Mouse (Mus musculus) heart, postnatal 4 days (tissue): Measurements from ENCODE around the gene Uchl5. TPM values are rescaled to one million over a fixed set of nuclear protein-coding genes. Genes with fewer than 3 reads are reported as not detected.

Experiments used
- DNase-seq: peaks from one replicate; pipeline ENCODE4 v3.0.0; 2021
- total RNA-seq, 2 experiments: library from RNA; stranded (reverse); gene quantifications; 2 replicates each; pipeline ENCODE4 v1.2.3; 2021

Uchl5 gene
- total RNA-seq, 2 experiments from 2014 or later, result 23.9 to 24.1 TPM

GRCm38 (mm10) chr1:143803537-143803936 is 26.5 kb downstream of the Uchl5 start:
- no peak for DNase-seq

GRCm38 (mm10) chr1:143809062-143809461 is 32.0 kb downstream of the Uchl5 start:
- no peak for DNase-seq

DNA sequence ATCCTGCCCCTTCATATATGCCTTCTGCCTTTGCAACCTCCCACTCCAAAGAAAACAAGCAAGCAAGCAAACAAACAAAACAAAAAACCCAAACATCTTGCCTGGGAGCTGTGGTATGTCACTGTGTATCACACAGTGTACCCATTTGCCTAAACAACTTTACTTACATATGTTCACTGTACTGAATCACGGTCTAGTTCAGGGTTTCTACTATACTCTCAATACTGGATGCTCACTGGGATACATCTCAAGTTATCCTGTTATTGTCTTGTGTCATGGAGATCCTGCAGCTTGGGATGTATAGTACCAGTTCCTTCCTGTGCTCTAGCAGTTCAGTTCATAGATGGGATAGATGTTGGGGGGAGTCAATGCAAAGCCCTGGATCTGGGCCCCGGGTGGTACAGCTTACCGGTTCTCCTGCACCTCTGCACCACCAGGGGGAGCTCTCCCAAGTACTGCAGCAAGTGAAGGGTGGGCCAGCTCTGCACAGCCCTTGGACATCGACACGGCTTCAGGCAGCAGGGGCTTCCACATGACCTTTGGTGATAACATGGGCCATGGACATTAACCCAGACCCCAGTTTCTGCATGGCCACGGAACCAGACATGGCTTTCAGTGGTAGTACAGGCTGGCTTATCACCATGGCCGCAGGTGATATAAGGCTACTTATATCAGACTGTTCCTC is 36.7 kb downstream of the Uchl5 start:
- peak; percentile 90 for DNase-seq

GRCm38 (mm10) chr1:143820096-143820877 is 43.2 kb downstream of the Uchl5 start:
- DNase-seq, result no peak

GRCm38 (mm10) chr1:143822677-143823076 is 45.6 kb downstream of the Uchl5 start:
- DNase-seq, result no peak

- DNase-seq, result no peak
Measured at GRCm38 (mm10) chr1:143830713-143831112, 53.6 kb downstream of the Uchl5 start.

DNA sequence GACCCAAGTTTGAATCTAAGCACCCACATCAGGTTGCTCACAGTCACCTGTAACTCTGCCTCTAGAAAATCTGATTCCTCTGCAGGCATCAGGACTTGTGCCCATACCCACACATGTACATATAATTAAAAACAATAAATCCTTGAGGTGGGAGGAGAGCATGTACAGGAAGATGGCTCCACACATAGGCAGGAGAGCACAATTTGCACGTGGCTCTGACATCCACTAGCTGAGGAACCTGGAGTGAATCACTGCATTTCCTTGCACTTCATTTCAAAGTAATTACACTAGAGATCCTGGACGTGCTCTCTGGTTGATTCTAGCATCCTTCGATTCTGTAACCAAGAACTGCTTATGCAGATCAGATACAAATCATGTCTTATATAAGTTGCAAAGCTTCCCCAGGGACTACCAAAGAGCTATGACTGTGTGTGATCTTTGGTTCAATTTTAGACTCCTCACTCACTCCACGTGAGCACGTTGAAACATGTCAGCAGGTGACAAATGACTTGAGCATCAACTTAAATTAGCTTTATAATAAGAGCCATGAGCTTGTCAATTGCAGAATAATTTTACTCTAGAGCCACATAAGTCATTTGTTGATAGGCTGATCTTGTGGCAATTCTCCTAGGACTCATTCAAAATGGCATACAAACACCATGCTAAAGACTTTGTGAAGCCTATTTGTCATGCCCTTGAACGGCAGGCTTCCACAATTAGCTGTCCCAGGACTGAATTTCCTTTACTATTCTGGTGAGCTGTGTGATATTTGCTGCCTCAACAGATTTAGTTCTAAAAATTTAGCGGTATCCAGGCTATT is 59.5 kb downstream of the Uchl5 start:
- DNase-seq, result no peak

- no peak for DNase-seq
Measured at GRCm38 (mm10) chr1:143837681-143838080, 60.6 kb downstream of the Uchl5 start.

- no peak for DNase-seq
Measured at GRCm38 (mm10) chr1:143838896-143839410, 61.9 kb downstream of the Uchl5 start.

DNA sequence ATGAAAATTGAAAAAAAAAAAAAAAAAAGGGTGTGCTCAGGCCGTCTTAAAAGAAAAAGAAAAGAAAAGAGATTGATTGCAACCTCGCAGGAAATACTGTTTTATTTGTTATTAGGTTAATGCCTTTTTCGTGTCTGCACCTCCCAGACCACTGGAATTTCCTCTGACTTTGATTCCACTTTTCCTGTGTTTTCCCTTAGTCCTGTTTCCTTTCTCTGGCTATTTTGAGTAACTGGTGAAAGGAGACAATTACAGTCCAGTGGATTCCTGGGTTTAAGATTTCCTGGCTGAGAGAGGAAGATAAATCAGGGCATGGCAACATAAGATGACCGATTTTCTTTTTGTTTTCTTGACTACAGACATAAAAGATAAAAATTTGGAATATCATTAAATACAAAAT is 75.3 kb downstream of the Uchl5 start:
- no peak for DNase-seq

GRCm38 (mm10) chr1:143852779-143853358 is 75.8 kb downstream of the Uchl5 start:
- no peak for DNase-seq

DNA sequence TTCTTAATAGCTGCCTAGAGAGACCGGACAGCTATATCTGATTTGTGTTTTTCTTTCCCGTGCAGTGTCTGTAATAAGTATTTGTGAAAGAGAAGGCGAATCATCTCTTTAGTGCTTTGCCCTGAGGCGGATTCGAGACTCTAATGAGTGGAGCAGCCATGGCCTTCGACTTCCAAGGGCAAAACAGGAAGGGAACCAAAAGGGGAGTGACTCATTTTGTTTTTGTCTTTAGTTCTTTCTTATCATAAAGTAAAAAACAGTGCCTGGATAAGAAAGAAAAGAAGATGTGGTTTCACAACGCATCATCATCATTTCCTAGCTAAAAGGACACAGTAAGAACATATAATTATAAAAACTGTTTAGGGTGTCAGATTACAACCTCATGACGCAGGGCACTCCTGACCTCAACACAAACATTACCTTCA is 76.6 kb downstream of the Uchl5 start:
- DNase-seq, result no peak

- DNase-seq, result no peak
Measured at GRCm38 (mm10) chr1:143855706-143856105, 78.6 kb downstream of the Uchl5 start.

Other genes starting within 250 kb of the Uchl5 start
- gene B3galt2, start 136.6 kb upstream of the Uchl5 start, total RNA-seq, result under 1 TPM; 0.09 to 0.10 TPM
- gene Cdc73, start 74.4 kb upstream of the Uchl5 start, total RNA-seq, result 10 to 100 TPM; 47.5 to 53.8 TPM
- gene Glrx2, start 60.9 kb upstream of the Uchl5 start, total RNA-seq, result 10 to 100 TPM; 70.0 to 70.7 TPM
- gene Trove2, start 204 bp upstream of the Uchl5 start, total RNA-seq, result 10 to 100 TPM; 11.7 to 12.2 TPM
- gene Rgs2, start 226.9 kb downstream of the Uchl5 start, total RNA-seq, result 10 to 100 TPM; 51.0 to 68.0 TPM